14 mouse cellular contexts compared by ENCODE assay signal in the genomic region with DNA sequence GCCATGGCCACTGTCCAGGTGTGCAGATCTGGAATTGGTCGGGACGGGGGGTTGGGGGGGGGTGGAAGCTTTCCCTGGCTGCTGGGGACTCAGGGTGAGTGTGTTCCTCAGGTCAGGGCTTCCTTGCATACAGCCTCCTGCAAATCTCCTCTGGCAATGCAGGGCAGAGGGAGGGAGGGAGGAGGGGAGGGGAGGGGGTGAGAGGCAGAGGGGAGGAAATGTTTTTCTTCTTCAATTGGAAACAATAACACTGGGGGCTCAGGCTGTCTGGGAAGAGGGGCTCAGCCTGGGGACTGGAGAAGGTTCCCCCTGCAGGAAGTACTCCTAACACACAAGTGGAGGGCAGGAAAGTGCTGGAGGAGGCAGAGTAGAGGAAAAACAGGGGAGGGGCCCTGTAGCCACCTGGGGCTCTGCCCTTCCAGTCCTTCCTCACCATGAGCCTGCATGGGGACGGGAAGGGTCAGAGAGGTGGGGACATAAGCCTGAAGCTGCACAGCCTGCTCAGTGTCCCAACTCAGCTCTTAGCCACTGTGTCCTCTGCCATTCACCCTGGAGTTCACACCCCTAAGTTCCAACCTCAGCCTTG. TPM values are rescaled to one million over a fixed set of nuclear protein-coding genes. Genes with fewer than 3 reads are reported as not detected.
DNase-seq lines count a peak whose midpoint lies in the region; ATAC-seq lines count a peak whose summit lies in the region.
"Had no signal": no experiment of that assay in that cellular context is flagged by ENCODE, and none has a peak within 500 bp of the region (broad histone marks: within the 10 kb centered on the region; RNA-seq: fewer than 3 reads in every experiment).

No protein-coding gene starts in this region.

- no peak overlapping the region for H3K4me3 ChIP-seq in kidney, embryonic 15.5 days (replicated peaks)
- no peak overlapping the region for H3K4me3 ChIP-seq in brown adipose tissue, adult 24 weeks (ENCODE audit: insufficient read depth, low read depth, low read length)
- H3K4me3 ChIP-seq in embryonic facial prominence, embryonic 12.5 days: no peak overlapping the region
- no peak overlapping the region for H3K4me3 ChIP-seq in limb, embryonic 10.5 days
- H3K4me3 ChIP-seq: forebrain, embryonic 15.5 days had no signal

- H3K9ac ChIP-seq in kidney, embryonic 15.5 days: no peak overlapping the region
- no peak overlapping the region for H3K9ac ChIP-seq in embryonic facial prominence, embryonic 12.5 days
- H3K9ac ChIP-seq: forebrain, embryonic 15.5 days had no signal

- H3K27ac ChIP-seq in kidney, embryonic 15.5 days: peak overlapping the region; percentile 93
- H3K27ac ChIP-seq in brown adipose tissue, adult 24 weeks (replicated peaks; ENCODE audit: low read depth, low read length): peak overlapping the region; percentile 97
- H3K27ac ChIP-seq in embryonic facial prominence, embryonic 12.5 days: peak overlapping the region; percentile 46
- peak overlapping the region; percentile 62 for H3K27ac ChIP-seq in limb, embryonic 10.5 days
- H3K27ac ChIP-seq: forebrain, embryonic 15.5 days had no signal

- no peaks in the 10 kb centered on the region for H3K36me3 ChIP-seq in kidney, embryonic 15.5 days
- no peaks in the 10 kb centered on the region for H3K36me3 ChIP-seq in embryonic facial prominence, embryonic 12.5 days
- no peaks in the 10 kb centered on the region for H3K36me3 ChIP-seq in limb, embryonic 10.5 days
- H3K36me3 ChIP-seq: forebrain, embryonic 15.5 days had no signal

- H3K27me3 ChIP-seq in kidney, embryonic 15.5 days: peaks cover 17% of the 10 kb centered on the region
- H3K27me3 ChIP-seq in embryonic facial prominence, embryonic 12.5 days: peaks cover 21% of the 10 kb centered on the region
- H3K27me3 ChIP-seq in limb, embryonic 10.5 days (ENCODE audit: low read depth, poor library complexity, severe bottlenecking): peaks cover 18% of the 10 kb centered on the region

- H3K9me3 ChIP-seq in kidney, embryonic 15.5 days (replicated peaks): no peaks in the 10 kb centered on the region
- no peaks in the 10 kb centered on the region for H3K9me3 ChIP-seq in embryonic facial prominence, embryonic 12.5 days
- no peaks in the 10 kb centered on the region for H3K9me3 ChIP-seq in limb, embryonic 10.5 days (replicated peaks)
- H3K9me3 ChIP-seq: forebrain, embryonic 15.5 days had no signal

- WGBS in kidney, embryonic 15.5 days: 9% methylated on average over 3 of the region's 3 CpGs
- WGBS in embryonic facial prominence, embryonic 12.5 days: 4% methylated on average over 3 of the region's 3 CpGs
- 17% methylated on average over 3 of the region's 3 CpGs for WGBS in limb, embryonic 10.5 days

- DNase-seq in kidney, adult 9 months: no peak
- peak; percentile 42 for DNase-seq in limb, embryonic 10.5 days (ENCODE audit: low spot score)
- no peak for DNase-seq in urinary bladder, postnatal 10 days (ENCODE audit: low spot score)
- no peak for DNase-seq in gastrocnemius, postnatal 25 days
- DNase-seq: thymus, postnatal 25 days had no signal

- H3K4me2 ChIP-seq in kidney, embryonic 15.5 days: no peak overlapping the region
- no peak overlapping the region for H3K4me2 ChIP-seq in embryonic facial prominence, embryonic 12.5 days (replicated peaks)
- H3K4me2 ChIP-seq: forebrain, embryonic 15.5 days had no signal

- peaks cover 67% of the 10 kb centered on the region for H3K4me1 ChIP-seq in kidney, embryonic 15.5 days
- peaks cover 57% of the 10 kb centered on the region for H3K4me1 ChIP-seq in brown adipose tissue, adult 24 weeks (ENCODE audit: control insufficient read depth, insufficient read depth, insufficient read length, low read length)
- peaks cover 43% of the 10 kb centered on the region for H3K4me1 ChIP-seq in embryonic facial prominence, embryonic 12.5 days
- peaks cover 67% of the 10 kb centered on the region for H3K4me1 ChIP-seq in limb, embryonic 10.5 days

- 0 out of 2 replicates have a peak, but pooled peaks have one; percentile 13 for ATAC-seq in kidney, embryonic 15.5 days (replicated peaks; ENCODE audit: low FRiP score)
- ATAC-seq in embryonic facial prominence, embryonic 12.5 days (ENCODE audit: insufficient number of reproducible peaks, insufficient read depth, low FRiP score, low TSS enrichment): no peak
- ATAC-seq: forebrain, embryonic 15.5 days had no signal

RNA-seq across cellular contexts. Expression of gene Plxnd1, which starts 3.0 kb away (rescaled TPM):
- polyA plus RNA-seq in kidney, embryonic 15.5 days (2015; fragmentation: Nextera tagmentation; extraction: Ambion mirVana): 47.3 and 52.7 TPM in 2 replicates
- 20.2 and 24.0 TPM in 2 replicates for polyA plus RNA-seq in brown adipose tissue, adult 24 weeks (2012; ENCODE audit: insufficient read depth, insufficient read length, missing spikeins)
- 33.1 and 40.5 TPM in 2 replicates for polyA plus RNA-seq in embryonic facial prominence, embryonic 12.5 days (2016; fragmentation: Nextera tagmentation; extraction: Ambion mirVana)
- polyA plus RNA-seq in limb, embryonic 10.5 days (2016; fragmentation: Nextera tagmentation; extraction: Ambion mirVana): 27.9 and 30.9 TPM in 2 replicates
- 10 to 100 TPM; 25.7 TPM for total RNA-seq in gastrocnemius, postnatal 25 days (2021)

RNA-seq across cellular contexts. Expression of gene H1foo, which starts 53.1 kb away (rescaled TPM):
- polyA plus RNA-seq in kidney, embryonic 15.5 days (2015; fragmentation: Nextera tagmentation; extraction: Ambion mirVana): not detected in 2 replicates
- polyA plus RNA-seq in brown adipose tissue, adult 24 weeks (2012; ENCODE audit: insufficient read depth, insufficient read length, missing spikeins): not detected in 2 replicates
- not detected in 2 replicates for polyA plus RNA-seq in embryonic facial prominence, embryonic 12.5 days (2016; fragmentation: Nextera tagmentation; extraction: Ambion mirVana)
- polyA plus RNA-seq in limb, embryonic 10.5 days (2016; fragmentation: Nextera tagmentation; extraction: Ambion mirVana): not detected in 2 replicates
- not detected for total RNA-seq in gastrocnemius, postnatal 25 days (2021)
- total RNA-seq: common myeloid progenitor, adult 5-6 weeks; heart, postnatal 14 days; left cerebral cortex, adult 18-20 months had no signal
- polyA plus RNA-seq: brain, embryonic 14.5 days; forebrain, embryonic 15.5 days; neural tube, embryonic 11.5 days had no signal

Comparison
In these comparisons a context has a peak if more than half of its experiments do, and no peak if none do; other contexts are left out.
1. H3K27ac ChIP-seq: peak in every context shown above with its lines; median percentile 97 in brown adipose tissue, adult 24 weeks; 93 in kidney, embryonic 15.5 days; 62 in limb, embryonic 10.5 days; 46 in embryonic facial prominence, embryonic 12.5 days.